Mouse (Mus musculus) testis, adult 2 months (tissue): ENCODE measurements around the gene Cckar.

Experiments
- CTCF ChIP-seq: fragments of 200-500 bp; IDR thresholded peaks from 2 replicates; pipeline ENCODE4 v1.5.1; 2012; ENCODE audit warnings: low read depth, mild to moderate bottlenecking, inconsistent platforms, low read length, moderate library complexity; ENCODE audit not compliant: control insufficient read depth, insufficient read depth, insufficient replicate concordance
- POLR2A ChIP-seq: fragments of 200-500 bp; IDR thresholded peaks from 2 replicates; pipeline ENCODE4 v1.6.1; 2012; ENCODE audit warnings: low read depth, mild to moderate bottlenecking, inconsistent platforms, low read length, moderate library complexity; ENCODE audit not compliant: control insufficient read depth

GRCm38 (mm10) chr5:53684417-53684816 is 23.1 kb downstream of the Cckar start:
- TF ChIP-seq CTCF (no peak), POLR2A (no peak)
